Mouse (Mus musculus) intestine, embryonic 16.5 days (tissue): ENCODE measurements at regions not wholly inside any gene's neighbourhood (a gene's known extent, or its start where the extent isn't known, plus 50 kb on each side); places are given as distances from the start of the nearest gene placed in this dataset.
A peak's percentile ranks its signal among the peaks of the same experiment; 100 is the strongest.

Source experiments
- ATAC-seq: fragments of 200-750 bp; cut with Nextera tagmentation; 2 replicates; pipeline ENCODE4 v1.8.0; 2017; ENCODE audit warnings: moderate TSS enrichment, moderate library complexity
- H3K27ac ChIP-seq: fragments of 300-500 bp; sonication (generic); 2 replicates; pipeline ENCODE4 v1.5.1; 2014; ENCODE audit warnings: mild to moderate bottlenecking, low read length
- H3K27me3 ChIP-seq: fragments of 300-500 bp; sonication (generic); replicated peaks from 2 replicates; pipeline ENCODE4 v1.6.1; 2014; ENCODE audit warnings: low read length, control low read depth, mixed read lengths; ENCODE audit not compliant: control insufficient read depth, insufficient read depth
- H3K36me3 ChIP-seq: fragments of 300-500 bp; sonication (generic); 2 replicates; pipeline ENCODE4 v1.6.1; 2014; ENCODE audit warnings: low read length, control low read depth; ENCODE audit not compliant: control insufficient read depth, insufficient read depth
- H3K4me1 ChIP-seq: fragments of 300-500 bp; sonication (generic); 2 replicates; pipeline ENCODE4 v1.6.1; 2014; ENCODE audit warnings: low read length, control low read depth, mixed read lengths; ENCODE audit not compliant: control insufficient read depth, insufficient read depth
- H3K4me2 ChIP-seq: fragments of 300-500 bp; sonication (generic); 2 replicates; pipeline ENCODE4 v1.6.1; 2014; ENCODE audit warnings: low read depth, low read length, control low read depth
- H3K4me3 ChIP-seq: fragments of 300-500 bp; sonication (generic); 2 replicates; pipeline ENCODE4 v1.5.1; 2014; ENCODE audit warnings: mild to moderate bottlenecking, low read length
- H3K9ac ChIP-seq: fragments of 300-500 bp; sonication (generic); 2 replicates; pipeline ENCODE4 v1.6.1; 2014; ENCODE audit warnings: low read depth, low read length
- H3K9me3 ChIP-seq: fragments of 300-500 bp; sonication (generic); 2 replicates; pipeline ENCODE4 v1.6.1; 2016; ENCODE audit warnings: low read length, control low read depth; ENCODE audit not compliant: control insufficient read depth
- WGBS: fragments of 180-500 bp; shearing (Covaris S2); extraction: QIAGEN DNeasy Blood & Tissue Kit; methylation state at CpG from one replicate; pipeline ENCODE4 v1.1.7; 2014; 5-methylcytosine and 5-hydroxymethylcytosine counted together

DNA sequence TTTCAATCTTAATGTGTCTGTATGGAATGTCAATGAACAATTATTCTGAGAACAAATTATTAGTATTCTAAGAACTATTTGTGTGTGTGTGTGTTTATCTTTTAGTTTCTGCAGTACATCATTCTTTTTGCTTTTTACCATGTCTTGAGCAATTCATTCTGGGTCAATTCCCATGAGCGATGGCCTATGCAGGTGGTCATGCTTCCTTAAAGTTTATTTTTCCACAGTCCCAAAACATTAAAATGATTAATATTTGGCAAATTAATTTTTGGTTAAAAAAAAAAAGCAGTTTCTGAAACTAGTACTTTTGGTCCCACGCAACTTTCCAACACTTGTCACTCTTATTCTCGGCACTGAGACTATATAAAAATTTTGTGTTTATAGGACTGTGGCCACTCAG lies 416.8 kb upstream of the Rgmb start:
- Histone ChIP-seq H3K4me1 (no peaks in the 10 kb centered on the region), H3K27me3 (no peaks in the 10 kb centered on the region), H3K9ac (no peak overlapping the region), H3K27ac (no peak overlapping the region), H3K4me2 (no peak overlapping the region), H3K36me3 (no peaks in the 10 kb centered on the region), H3K9me3 (no peaks in the 10 kb centered on the region), H3K4me3 (no peak overlapping the region)
- no peak for ATAC-seq
- WGBS: 95% methylated on average over 3 of the region's 3 CpGs

DNA sequence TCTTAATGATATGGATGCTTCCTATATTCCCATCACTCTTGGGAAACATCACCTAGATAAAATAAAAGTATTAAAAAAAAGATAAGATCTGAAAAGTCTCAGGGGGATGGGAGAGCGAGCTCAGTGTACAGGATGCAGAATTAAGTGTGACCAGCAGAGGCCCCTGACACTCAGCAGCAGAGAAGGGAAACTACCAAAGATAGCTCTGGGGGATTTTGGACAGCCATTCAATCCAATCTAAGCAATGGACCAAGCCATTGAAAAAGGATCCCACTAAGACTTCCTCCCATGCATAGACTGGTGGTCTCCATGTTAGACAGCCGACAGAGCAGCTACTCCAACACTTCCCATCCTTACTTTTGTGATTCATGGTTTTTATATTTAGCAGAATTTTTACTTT lies 390.4 kb upstream of the Rgmb start:
- 74% methylated on average over 2 of the region's 2 CpGs for WGBS
- Histone ChIP-seq H3K27me3 (no peaks in the 10 kb centered on the region), H3K4me2 (no peak overlapping the region), H3K4me3 (no peak overlapping the region), H3K4me1 (no peaks in the 10 kb centered on the region), H3K9ac (no peak overlapping the region), H3K27ac (no peak overlapping the region), H3K9me3 (no peaks in the 10 kb centered on the region), H3K36me3 (no peaks in the 10 kb centered on the region)
- ATAC-seq: no peak

DNA sequence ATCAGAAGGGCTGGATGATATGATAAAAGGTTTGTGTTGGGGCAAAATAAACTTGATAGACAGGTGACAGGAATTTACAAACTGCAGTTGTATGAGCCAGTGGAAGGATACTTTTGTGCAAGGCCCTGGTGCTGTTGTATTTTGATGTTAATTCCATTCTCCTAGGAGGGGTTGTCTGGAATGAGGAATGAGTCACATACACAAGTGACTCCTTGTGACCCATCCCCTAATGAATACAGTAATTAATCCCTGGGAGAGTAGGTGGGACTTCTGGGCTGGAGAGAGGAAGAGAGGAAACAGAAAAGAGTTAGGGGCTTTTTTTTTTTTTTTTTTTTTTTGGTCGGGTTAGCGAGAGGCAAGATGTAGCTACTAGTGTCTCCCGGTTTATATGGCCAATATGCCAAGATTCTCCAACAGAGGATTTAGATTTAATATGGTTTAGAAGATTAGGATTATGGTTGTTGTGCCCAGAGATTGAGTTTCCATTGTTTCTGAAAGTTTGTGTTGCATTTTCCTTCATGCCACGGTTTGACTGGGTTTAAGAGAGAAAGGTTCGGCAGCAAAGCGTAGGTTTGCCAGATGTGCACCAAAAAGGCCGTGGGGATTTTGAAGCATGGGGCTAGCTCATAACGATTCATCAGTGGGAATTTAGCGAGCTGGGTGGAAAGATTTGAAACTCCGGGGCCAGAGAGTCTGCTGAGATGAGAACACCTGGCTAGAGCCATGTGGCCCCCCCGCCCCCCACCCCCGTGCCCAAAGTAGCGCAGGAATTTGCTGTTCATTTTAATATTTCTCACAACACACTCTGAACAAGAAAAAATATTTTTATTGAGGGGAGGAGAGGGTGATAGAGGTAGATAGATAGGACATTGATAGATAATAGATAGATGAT lies 389.1 kb upstream of the Rgmb start:
- Histone ChIP-seq H3K4me2 (no peak overlapping the region), H3K27me3 (no peaks in the 10 kb centered on the region), H3K9ac (no peak overlapping the region), H3K27ac (no peak overlapping the region), H3K4me3 (no peak overlapping the region), H3K36me3 (no peaks in the 10 kb centered on the region), H3K4me1 (no peaks in the 10 kb centered on the region), H3K9me3 (no peaks in the 10 kb centered on the region)
- ATAC-seq: no peak
- WGBS: 84% methylated on average over 13 of the region's 13 CpGs

DNA sequence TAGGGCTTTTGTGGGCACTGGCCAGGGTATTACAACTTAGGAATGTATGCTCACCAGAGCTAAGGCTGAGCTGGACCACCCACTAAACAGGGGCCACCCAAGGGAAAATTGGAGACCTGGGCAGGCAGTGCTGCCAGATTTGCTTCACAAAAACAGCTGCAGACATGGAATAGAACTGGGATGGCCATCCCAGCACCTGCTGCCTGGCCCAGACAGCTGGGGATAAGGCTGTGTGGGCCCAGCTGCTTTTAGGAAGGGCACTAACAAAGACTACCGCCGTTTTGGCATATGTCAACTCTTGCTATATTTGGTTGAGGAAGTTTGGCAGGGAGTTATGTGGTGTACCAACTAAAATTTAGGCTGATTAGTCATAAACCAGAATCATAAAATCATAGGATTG lies 387.8 kb upstream of the Rgmb start:
- Histone ChIP-seq H3K4me3 (no peak overlapping the region), H3K9ac (no peak overlapping the region), H3K27me3 (no peaks in the 10 kb centered on the region), H3K27ac (no peak overlapping the region), H3K36me3 (no peaks in the 10 kb centered on the region), H3K4me1 (no peaks in the 10 kb centered on the region), H3K4me2 (no peak overlapping the region), H3K9me3 (no peaks in the 10 kb centered on the region)
- 58% methylated on average over 2 of the region's 2 CpGs for WGBS
- no peak for ATAC-seq

DNA sequence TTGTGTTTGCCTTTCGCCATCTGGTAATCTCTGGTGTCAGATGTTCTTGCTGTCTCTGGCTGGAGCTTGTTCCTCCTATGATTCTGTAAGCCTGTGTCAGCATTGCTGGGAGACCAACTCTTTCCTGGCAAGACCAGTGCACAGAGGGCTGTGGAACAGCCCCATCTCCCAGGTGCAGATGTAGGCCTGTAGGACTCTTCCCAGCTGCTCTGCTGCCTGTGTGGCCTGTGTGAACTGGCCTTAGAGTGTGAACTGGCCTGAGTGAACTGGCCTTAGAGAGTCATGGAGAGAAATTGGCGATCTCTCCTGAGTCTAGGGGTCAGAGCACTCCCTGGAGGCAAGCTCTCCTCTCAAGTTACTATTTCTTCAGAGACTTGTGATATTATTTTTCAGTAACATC lies 386.0 kb upstream of the Rgmb start:
- Histone ChIP-seq H3K4me1 (no peaks in the 10 kb centered on the region), H3K4me3 (no peak overlapping the region), H3K27ac (no peak overlapping the region), H3K4me2 (no peak overlapping the region), H3K9me3 (no peaks in the 10 kb centered on the region), H3K36me3 (no peaks in the 10 kb centered on the region), H3K27me3 (no peaks in the 10 kb centered on the region), H3K9ac (no peak overlapping the region)
- 81% methylated on average over 2 of the region's 2 CpGs for WGBS
- ATAC-seq: no peak

DNA sequence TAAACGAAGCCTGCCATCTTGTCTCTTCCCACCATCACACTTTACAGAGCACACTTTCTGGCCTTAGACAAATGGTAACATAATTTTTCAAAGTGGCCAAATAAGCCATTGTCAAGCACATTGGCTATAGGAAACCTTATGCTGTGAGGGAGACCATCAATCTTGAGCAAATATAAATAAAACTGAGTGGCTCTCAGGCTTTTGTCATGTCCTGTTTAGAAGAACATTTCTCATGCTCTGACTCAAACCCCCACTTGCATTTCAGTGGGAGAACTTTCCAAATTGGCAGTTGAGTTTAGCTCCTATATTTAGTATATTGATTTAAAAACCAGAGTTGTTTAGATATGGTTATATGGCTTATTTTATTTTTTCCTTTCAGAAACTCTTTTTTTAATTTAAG lies 362.8 kb upstream of the Rgmb start:
- Histone ChIP-seq H3K4me1 (no peaks in the 10 kb centered on the region), H3K9me3 (no peaks in the 10 kb centered on the region), H3K27me3 (no peaks in the 10 kb centered on the region), H3K4me3 (no peak overlapping the region), H3K36me3 (no peaks in the 10 kb centered on the region), H3K4me2 (no peak overlapping the region), H3K9ac (no peak overlapping the region), H3K27ac (no peak overlapping the region)
- WGBS: 50% methylated on average over 1 of the region's 1 CpGs
- ATAC-seq: no peak

DNA sequence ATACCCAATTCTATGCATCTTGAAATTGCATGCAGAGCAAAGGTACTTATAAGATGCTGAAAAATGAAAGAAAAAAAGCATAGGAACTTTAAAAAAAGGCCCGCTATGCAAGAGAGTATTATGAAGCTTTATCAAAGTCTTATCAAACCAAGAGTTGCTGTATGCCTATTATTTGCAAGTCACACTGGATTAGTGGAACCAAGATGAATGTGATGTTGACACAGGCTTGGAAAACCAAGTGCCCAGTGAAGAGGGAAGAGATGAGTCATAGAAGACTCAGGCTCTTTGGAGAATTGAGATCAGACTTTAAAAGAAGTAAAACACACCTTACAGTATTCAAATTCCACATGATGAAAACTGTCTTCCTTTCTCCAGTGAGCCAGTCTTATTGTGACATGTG lies 350.0 kb upstream of the Rgmb start:
- H3K27me3 ChIP-seq: no peaks in the 10 kb centered on the region
- H3K4me3 ChIP-seq: no peak overlapping the region
- no peaks in the 10 kb centered on the region for H3K36me3 ChIP-seq
- no peaks in the 10 kb centered on the region for H3K4me1 ChIP-seq
- no peak for ATAC-seq
- 86% methylated on average over 1 of the region's 1 CpGs for WGBS
- no peak overlapping the region for H3K9ac ChIP-seq
- no peak overlapping the region for H3K4me2 ChIP-seq
- no peak overlapping the region for H3K27ac ChIP-seq
- no peaks in the 10 kb centered on the region for H3K9me3 ChIP-seq

DNA sequence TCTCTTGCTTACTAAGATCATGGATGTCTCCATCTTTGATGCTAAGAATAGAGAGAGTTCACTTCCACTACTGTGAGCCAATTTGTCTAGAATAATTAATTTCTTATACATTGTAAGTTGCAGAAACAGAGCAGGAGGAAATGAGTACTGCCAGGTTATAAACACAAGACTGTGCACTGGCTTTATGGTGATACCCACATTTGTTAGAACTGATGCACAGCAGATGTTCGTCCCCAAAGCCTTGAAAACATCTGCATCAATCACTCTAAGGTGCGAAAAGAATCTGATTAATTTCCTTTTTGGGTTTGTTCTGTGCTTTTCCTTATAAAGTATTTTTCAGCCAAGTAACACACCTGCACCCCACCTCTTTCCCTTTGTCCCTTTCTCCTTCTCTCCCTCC lies 347.3 kb upstream of the Rgmb start:
- no peaks in the 10 kb centered on the region for H3K9me3 ChIP-seq
- no peak for ATAC-seq
- H3K9ac ChIP-seq: no peak overlapping the region
- H3K4me1 ChIP-seq: no peaks in the 10 kb centered on the region
- H3K36me3 ChIP-seq: no peaks in the 10 kb centered on the region
- WGBS: 47% methylated on average over 2 of the region's 2 CpGs
- no peaks in the 10 kb centered on the region for H3K27me3 ChIP-seq
- no peak overlapping the region for H3K4me2 ChIP-seq
- no peak overlapping the region for H3K4me3 ChIP-seq
- no peak overlapping the region for H3K27ac ChIP-seq

DNA sequence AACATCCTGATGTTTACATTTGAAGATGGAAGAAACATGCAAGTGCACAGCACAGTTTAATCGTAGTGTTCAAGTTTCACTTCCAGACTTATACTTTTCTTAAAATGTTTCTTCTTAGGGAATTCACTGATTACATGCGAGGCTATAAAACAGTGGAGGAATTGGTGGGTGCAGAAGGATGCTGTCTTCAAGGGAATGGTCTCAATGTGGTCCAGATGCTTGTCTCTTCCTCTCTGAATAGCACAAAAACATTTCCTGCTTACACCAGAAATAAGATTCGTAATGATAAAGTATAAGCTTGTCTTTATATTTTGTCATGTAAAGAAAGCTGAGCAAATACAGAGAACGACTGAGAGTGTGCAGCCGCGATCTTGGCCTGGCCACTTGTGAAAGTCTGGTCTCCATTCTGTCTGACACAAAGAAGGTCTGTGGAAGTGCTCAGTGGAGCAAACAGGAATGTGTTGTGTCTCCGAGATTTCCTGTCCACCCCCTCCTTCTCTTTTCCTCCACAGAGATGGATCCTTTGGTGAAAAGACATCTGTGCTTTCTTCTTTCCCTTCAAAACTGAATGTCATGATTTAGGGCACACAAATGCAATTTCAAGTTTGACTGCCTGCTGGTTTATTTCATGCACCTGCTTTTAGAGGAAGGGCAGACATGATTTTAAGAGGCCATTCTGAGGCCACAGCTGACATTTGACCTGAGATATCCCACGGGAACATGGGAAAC lies 346.1 kb upstream of the Rgmb start:
- Histone ChIP-seq H3K4me1 (no peaks in the 10 kb centered on the region), H3K27ac (no peak overlapping the region), H3K27me3 (no peaks in the 10 kb centered on the region), H3K9ac (no peak overlapping the region), H3K4me3 (no peak overlapping the region), H3K9me3 (no peaks in the 10 kb centered on the region), H3K4me2 (no peak overlapping the region), H3K36me3 (no peaks in the 10 kb centered on the region)
- peak; percentile 83 for ATAC-seq
- WGBS: 32% methylated on average over 8 of the region's 8 CpGs
